Comparison of ENCODE assay signal across 8 mouse cellular contexts in the genomic region with DNA sequence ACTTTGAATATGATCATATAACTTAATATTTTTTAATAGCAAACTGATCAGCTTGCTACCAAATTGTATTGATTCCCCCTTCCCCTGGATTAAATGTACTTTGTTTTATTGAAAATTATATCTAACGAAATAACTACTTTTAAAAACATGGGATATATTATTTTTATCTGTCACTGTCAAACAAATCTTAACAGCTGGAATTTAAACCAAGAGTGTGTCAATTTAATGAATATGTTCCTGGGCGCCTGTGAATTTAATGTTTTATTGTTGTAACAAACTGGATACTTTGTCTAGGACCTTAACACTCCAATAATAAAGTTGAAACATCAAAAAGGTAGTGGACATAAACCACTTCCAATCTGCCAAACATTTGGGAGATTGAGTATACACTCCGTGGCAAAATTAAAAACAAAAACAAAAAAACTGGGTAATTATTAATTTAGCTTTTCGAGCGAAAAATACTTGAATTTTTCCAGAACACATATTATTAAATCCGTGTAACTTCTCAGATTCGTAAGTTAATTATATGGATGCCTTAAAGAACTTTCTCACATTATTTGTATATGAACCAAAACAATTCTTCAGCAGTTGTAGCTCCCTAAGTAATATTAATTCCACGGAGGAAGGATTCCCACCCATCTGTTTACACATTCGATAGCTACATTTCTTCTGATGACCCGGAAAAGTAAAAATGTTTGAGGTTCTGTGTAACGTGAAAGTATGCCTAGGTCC. TPM values are rescaled to one million over a fixed set of nuclear protein-coding genes. Genes with fewer than 3 reads are reported as not detected.
A peak's percentile ranks its signal among the peaks of the same experiment; 100 is the strongest.
DNase-seq lines count a peak whose midpoint lies in the region; ATAC-seq lines count a peak whose summit lies in the region.

No protein-coding gene starts in this region.

- no peaks in the 10 kb centered on the region for H3K9me3 ChIP-seq in heart, embryonic 16.5 days (replicated peaks; ENCODE audit: control insufficient read depth, low read length)
- H3K9me3 ChIP-seq in hindbrain, embryonic 12.5 days (replicated peaks) = no peaks in the 10 kb centered on the region
- no peaks in the 10 kb centered on the region for H3K9me3 ChIP-seq in midbrain, embryonic 10.5 days (replicated peaks)

- peak overlapping the region; percentile 91 for H3K27ac ChIP-seq in heart, embryonic 16.5 days (ENCODE audit: low read length)
- H3K27ac ChIP-seq in hindbrain, embryonic 12.5 days = peak overlapping the region; percentile 96
- H3K27ac ChIP-seq in midbrain, embryonic 10.5 days (replicated peaks) = peak overlapping the region; percentile 100

- ATAC-seq in heart, embryonic 16.5 days (replicated peaks; ENCODE audit: extremely low read depth, insufficient read depth, low FRiP score) = no peak
- no peak for ATAC-seq in hindbrain, embryonic 12.5 days (ENCODE audit: low FRiP score)

- H3K4me1 ChIP-seq in heart, embryonic 16.5 days (ENCODE audit: control insufficient read depth, insufficient read depth, low read length) = peaks cover 18% of the 10 kb centered on the region
- H3K4me1 ChIP-seq in hindbrain, embryonic 12.5 days = peaks cover 19% of the 10 kb centered on the region
- peaks cover 43% of the 10 kb centered on the region for H3K4me1 ChIP-seq in midbrain, embryonic 10.5 days

- no peak for DNase-seq in heart, postnatal 4 days
- DNase-seq in Muller cell, postnatal 12 days (ENCODE audit: inconsistent ontology term) = peak; percentile 49
- DNase-seq in midbrain, embryonic 10.5 days (ENCODE audit: low spot score) = no peak
- no peak for DNase-seq in ovary, postnatal 10 days (ENCODE audit: low spot score)
- DNase-seq in left cerebral cortex, adult 8-10 months (ENCODE audit: low spot score in 2 of 2) = no peak
- no peak for DNase-seq in left cerebral cortex, adult 9 months (ENCODE audit: low spot score in 2 of 2)

- H3K4me2 ChIP-seq in heart, embryonic 16.5 days (ENCODE audit: low read depth, low read length) = peak overlapping the region; percentile 93
- peak overlapping the region; percentile 91 for H3K4me2 ChIP-seq in hindbrain, embryonic 12.5 days (replicated peaks)

- H3K27me3 ChIP-seq in heart, embryonic 16.5 days (ENCODE audit: control insufficient read depth, insufficient read depth, low read length) = no peaks in the 10 kb centered on the region
- no peaks in the 10 kb centered on the region for H3K27me3 ChIP-seq in hindbrain, embryonic 12.5 days
- no peaks in the 10 kb centered on the region for H3K27me3 ChIP-seq in midbrain, embryonic 10.5 days (ENCODE audit: low read depth, poor library complexity, severe bottlenecking)

- WGBS in heart, embryonic 16.5 days = 7% methylated on average over 11 of the region's 11 CpGs
- 2% methylated on average over 11 of the region's 11 CpGs for WGBS in hindbrain, embryonic 12.5 days
- 3% methylated on average over 11 of the region's 11 CpGs for WGBS in midbrain, embryonic 10.5 days

- peak overlapping the region; percentile 86 for H3K9ac ChIP-seq in heart, embryonic 16.5 days (ENCODE audit: low read length)
- H3K9ac ChIP-seq in hindbrain, embryonic 12.5 days = peak overlapping the region; percentile 73

- H3K4me3 ChIP-seq in heart, embryonic 16.5 days (ENCODE audit: low read length) = peak overlapping the region; percentile 85
- peak overlapping the region; percentile 57 for H3K4me3 ChIP-seq in hindbrain, embryonic 12.5 days
- peak overlapping the region; percentile 99 for H3K4me3 ChIP-seq in midbrain, embryonic 10.5 days

- no peaks in the 10 kb centered on the region for H3K36me3 ChIP-seq in heart, embryonic 16.5 days (ENCODE audit: control insufficient read depth, insufficient read depth)
- H3K36me3 ChIP-seq in hindbrain, embryonic 12.5 days = no peaks in the 10 kb centered on the region
- no peaks in the 10 kb centered on the region for H3K36me3 ChIP-seq in midbrain, embryonic 10.5 days

RNA-seq across cellular contexts. Expression of gene Igf2bp3, which starts 2.2 kb away (rescaled TPM):
- polyA plus RNA-seq in heart, embryonic 16.5 days (2015; fragmentation: Nextera tagmentation; extraction: Ambion mirVana) = 33.1 and 33.5 TPM in 2 replicates
- 10 to 100 TPM; 17.2 to 18.5 TPM for total RNA-seq in heart, postnatal 4 days (2021)
- 95.3 and 100 TPM in 2 replicates for polyA plus RNA-seq in hindbrain, embryonic 12.5 days (2016; fragmentation: Nextera tagmentation; extraction: Ambion mirVana)
- 134 and 148 TPM in 2 replicates for polyA plus RNA-seq in midbrain, embryonic 10.5 days (2016; fragmentation: Nextera tagmentation; extraction: Ambion mirVana)
- not detected for total RNA-seq in left cerebral cortex, adult 8-10 months (2022)

RNA-seq across cellular contexts. Expression of gene Tra2a, which starts 46.9 kb away (rescaled TPM):
- polyA plus RNA-seq in heart, embryonic 16.5 days (2015; fragmentation: Nextera tagmentation; extraction: Ambion mirVana) = 60.9 and 69.8 TPM in 2 replicates
- total RNA-seq in heart, postnatal 4 days (2021) = 10 to 100 TPM; 41.3 to 49.4 TPM
- polyA plus RNA-seq in hindbrain, embryonic 12.5 days (2016; fragmentation: Nextera tagmentation; extraction: Ambion mirVana) = 142 and 148 TPM in 2 replicates
- polyA plus RNA-seq in midbrain, embryonic 10.5 days (2016; fragmentation: Nextera tagmentation; extraction: Ambion mirVana) = 121 and 126 TPM in 2 replicates
- 10 to 100 TPM; 45.2 to 57.3 (median 55.6) TPM for total RNA-seq in left cerebral cortex, adult 8-10 months (2022)
